Comparison of ENCODE assay signal across 26 mouse cellular contexts in genomic region chr5:36809123-36809522, GRCm38 (mm10). TPM values are rescaled to one million over a fixed set of nuclear protein-coding genes. Genes with fewer than 3 reads are reported as not detected.
DNase-seq lines count a peak whose midpoint lies in the region; ATAC-seq and TF ChIP-seq lines count a peak whose summit lies in the region.
"Had no signal": no experiment of that assay in that cellular context is flagged by ENCODE, and none has a peak within 500 bp of the region (broad histone marks: within the 10 kb centered on the region; RNA-seq: fewer than 3 reads in every experiment).

No protein-coding gene starts in this region.

- no peaks in the 10 kb centered on the region for H3K79me2 ChIP-seq in heart, adult 2 months (replicated peaks; ENCODE audit: control insufficient read depth, insufficient read depth, low read length)

- H3K27me3 ChIP-seq in heart, adult 2 months (ENCODE audit: control insufficient read depth, insufficient read depth, low read length) = no peaks in the 10 kb centered on the region
- no peaks in the 10 kb centered on the region for H3K27me3 ChIP-seq in heart, embryonic 12.5 days (replicated peaks)
- H3K27me3 ChIP-seq in stomach, postnatal 0 days (ENCODE audit: control insufficient read depth, insufficient read depth, low read length) = no peaks in the 10 kb centered on the region
- H3K27me3 ChIP-seq in liver, embryonic 11.5 days (replicated peaks; ENCODE audit: control insufficient read depth, insufficient read depth, low read length) = no peaks in the 10 kb centered on the region
- H3K27me3 ChIP-seq: embryonic facial prominence, embryonic 15.5 days; heart, embryonic 13.5 days; hindbrain, embryonic 13.5 days had no signal

- no peak overlapping the region for H3K4me2 ChIP-seq in heart, embryonic 12.5 days
- H3K4me2 ChIP-seq in stomach, postnatal 0 days (replicated peaks; ENCODE audit: low read depth) = no peak overlapping the region
- H3K4me2 ChIP-seq in liver, embryonic 11.5 days = no peak overlapping the region
- H3K4me2 ChIP-seq: embryonic facial prominence, embryonic 15.5 days; heart, embryonic 13.5 days; hindbrain, embryonic 13.5 days had no signal

- H3K4me3 ChIP-seq in heart, adult 2 months = no peak overlapping the region
- H3K4me3 ChIP-seq in heart, embryonic 12.5 days = no peak overlapping the region
- no peak overlapping the region for H3K4me3 ChIP-seq in stomach, postnatal 0 days (ENCODE audit: low read depth, low read length)
- H3K4me3 ChIP-seq in liver, embryonic 11.5 days (ENCODE audit: low read depth, low read length) = no peak overlapping the region
- H3K4me3 ChIP-seq: embryonic facial prominence, embryonic 15.5 days; erythroblast, embryonic 14.5 days; forebrain, embryonic 10.5 days; heart, embryonic 13.5 days; hindbrain, embryonic 13.5 days had no signal

- intact Hi-C loops in heart, adult 2 months (cut with DNase I) = no loop called here
- intact Hi-C loops in heart, postnatal 10 days (cut with DNase I) = no loop called here

- H3K9me3 ChIP-seq in heart, embryonic 12.5 days (replicated peaks) = no peaks in the 10 kb centered on the region
- no peaks in the 10 kb centered on the region for H3K9me3 ChIP-seq in stomach, postnatal 0 days (ENCODE audit: control insufficient read depth, low read length)
- no peaks in the 10 kb centered on the region for H3K9me3 ChIP-seq in liver, embryonic 11.5 days (ENCODE audit: control insufficient read depth, low read length)
- H3K9me3 ChIP-seq: embryonic facial prominence, embryonic 15.5 days; forebrain, embryonic 10.5 days; G1E; heart, embryonic 13.5 days; hindbrain, embryonic 13.5 days had no signal

- WGBS in heart, adult 2 months = 61% methylated on average over 7 of the region's 7 CpGs
- WGBS in heart, embryonic 12.5 days = 82% methylated on average over 7 of the region's 7 CpGs
- WGBS in stomach, postnatal 0 days = 81% methylated on average over 7 of the region's 7 CpGs
- WGBS in liver, embryonic 11.5 days = 87% methylated on average over 7 of the region's 7 CpGs

- no peak overlapping the region for H3K27ac ChIP-seq in heart, adult 2 months
- H3K27ac ChIP-seq in heart, embryonic 12.5 days (ENCODE audit: poor library complexity, severe bottlenecking) = no peak overlapping the region
- no peak overlapping the region for H3K27ac ChIP-seq in stomach, postnatal 0 days (replicated peaks)
- H3K27ac ChIP-seq in liver, embryonic 11.5 days (ENCODE audit: low read depth, low read length) = no peak overlapping the region
- H3K27ac ChIP-seq: embryonic facial prominence, embryonic 15.5 days; forebrain, embryonic 10.5 days; heart, embryonic 13.5 days; hindbrain, embryonic 13.5 days; hindbrain, postnatal 0 days had no signal

- TF ChIP-seq POLR2A in heart, adult 2 months (IDR thresholded peaks at IDR 0.05; ENCODE audit: insufficient read depth, low read depth, low read length) = no peak

- H3K4me1 ChIP-seq in heart, adult 2 months (ENCODE audit: control insufficient read depth, insufficient read depth, low read length) = no peaks in the 10 kb centered on the region
- peaks cover 6% of the 10 kb centered on the region for H3K4me1 ChIP-seq in heart, embryonic 12.5 days (replicated peaks)
- H3K4me1 ChIP-seq in stomach, postnatal 0 days (replicated peaks; ENCODE audit: control insufficient read depth, insufficient read depth) = no peaks in the 10 kb centered on the region
- no peaks in the 10 kb centered on the region for H3K4me1 ChIP-seq in liver, embryonic 11.5 days (replicated peaks; ENCODE audit: control insufficient read depth, insufficient read depth, low read length)
- H3K4me1 ChIP-seq: embryonic facial prominence, embryonic 15.5 days; forebrain, embryonic 10.5 days had no signal

- 0 out of 2 replicates have a peak, but pooled peaks have one; percentile 39 for TF ChIP-seq EP300 in heart, adult 2 months (IDR thresholded peaks at IDR 0.05; ENCODE audit: insufficient read depth, low read depth, low read length)
- TF ChIP-seq EP300 in stomach, postnatal 0 days (optimal IDR thresholded peaks at IDR 0.05) = no peak

- no peak for ATAC-seq in heart, embryonic 12.5 days (ENCODE audit: insufficient number of reproducible peaks, low FRiP score)
- ATAC-seq in stomach, postnatal 0 days (ENCODE audit: low FRiP score, low TSS enrichment) = 0 out of 2 replicates have a peak, but pooled peaks have one; percentile 18
- no peak for ATAC-seq in liver, embryonic 11.5 days (replicated peaks; ENCODE audit: low FRiP score)
- ATAC-seq: CD4-positive, CD25-positive, alpha-beta regulatory T cell, adult 4 months; forebrain, embryonic 14.5 days; hindbrain, postnatal 0 days had no signal

- peak in 1 of 2 experiments; percentile 57 for DNase-seq in heart, adult 2 months
- DNase-seq in MN1 (ENCODE audit: low spot score) = peak; percentile 34
- peak; percentile 57 to 69 for DNase-seq in heart, postnatal 10 days
- DNase-seq in stomach, postnatal 0 days (ENCODE audit: low spot score) = no peak
- no peak for DNase-seq in frontal cortex, postnatal 14 days (ENCODE audit: low spot score in 2 of 2)
- no peak for DNase-seq in liver, embryonic 11.5 days (ENCODE audit: low spot score)
- DNase-seq: adrenal gland, postnatal 14 days; B cell, adult 2 months; cerebellum, adult 18-20 months; cerebellum, adult 9-11 months; embryo, embryonic 11 days; gastrocnemius, postnatal 10 days; kidney, adult 18-20 months had no signal

- no peaks in the 10 kb centered on the region for H3K36me3 ChIP-seq in heart, adult 2 months (ENCODE audit: control insufficient read depth, insufficient read depth, low read length)
- peaks cover 11% of the 10 kb centered on the region; the same call in 1 of the 2 replicates for H3K36me3 ChIP-seq in heart, embryonic 12.5 days
- no peaks in the 10 kb centered on the region for H3K36me3 ChIP-seq in stomach, postnatal 0 days (ENCODE audit: control insufficient read depth, insufficient read depth, low read length)
- H3K36me3 ChIP-seq in liver, embryonic 11.5 days (ENCODE audit: control insufficient read depth, insufficient read depth, low read length) = peaks cover 3% of the 10 kb centered on the region; the same call in 1 of the 2 replicates
- H3K36me3 ChIP-seq: embryonic facial prominence, embryonic 15.5 days; forebrain, embryonic 10.5 days had no signal

- no peak for TF ChIP-seq CTCF in heart, adult 2 months (IDR thresholded peaks at IDR 0.05)
- no peak for TF ChIP-seq CTCF in stomach, postnatal 0 days (IDR thresholded peaks at IDR 0.05; ENCODE audit: low read depth)

- H3K9ac ChIP-seq in heart, adult 2 months (ENCODE audit: low read depth, low read length) = no peak overlapping the region
- no peak overlapping the region for H3K9ac ChIP-seq in heart, embryonic 12.5 days
- H3K9ac ChIP-seq in stomach, postnatal 0 days (ENCODE audit: low read length) = no peak overlapping the region
- no peak overlapping the region for H3K9ac ChIP-seq in liver, embryonic 11.5 days (ENCODE audit: low read depth, low read length)
- H3K9ac ChIP-seq: embryonic facial prominence, embryonic 15.5 days; heart, embryonic 13.5 days; hindbrain, embryonic 13.5 days had no signal

RNA-seq across cellular contexts. Expression of gene Mrfap1, which starts 12.6 kb away (rescaled TPM):
- 100 to 1,000 TPM; 267 to 273 TPM for total RNA-seq in heart, adult 2 months (2021)
- polyA plus RNA-seq in heart, adult 2 months (2012; rRNA removed) = 89.1 and 135 TPM in 2 replicates
- polyA plus RNA-seq in heart, embryonic 12.5 days (2016; fragmentation: Nextera tagmentation; extraction: Ambion mirVana) = 426 and 435 TPM in 2 replicates
- 100 to 1,000 TPM; 300 to 317 TPM for total RNA-seq in heart, postnatal 10 days (2021)
- polyA plus RNA-seq in stomach, postnatal 0 days (2015; fragmentation: Nextera tagmentation; extraction: Ambion mirVana) = 310 and 322 TPM in 2 replicates
- polyA plus RNA-seq in liver, embryonic 11.5 days (2014; fragmentation: Nextera tagmentation; extraction: Ambion mirVana) = 366 and 368 TPM in 2 replicates

RNA-seq across cellular contexts. Expression of gene Man2b2, which starts 21.3 kb away (rescaled TPM):
- 10 to 100 TPM; 20.3 to 20.6 TPM for total RNA-seq in heart, adult 2 months (2021)
- 24.1 and 32.1 TPM in 2 replicates for polyA plus RNA-seq in heart, adult 2 months (2012; rRNA removed)
- 18.4 and 19.7 TPM in 2 replicates for polyA plus RNA-seq in heart, embryonic 12.5 days (2016; fragmentation: Nextera tagmentation; extraction: Ambion mirVana)
- total RNA-seq in heart, postnatal 10 days (2021) = 10 to 100 TPM; 18.1 to 21.2 TPM
- polyA plus RNA-seq in stomach, postnatal 0 days (2015; fragmentation: Nextera tagmentation; extraction: Ambion mirVana) = 16.3 and 18.0 TPM in 2 replicates
- polyA plus RNA-seq in liver, embryonic 11.5 days (2014; fragmentation: Nextera tagmentation; extraction: Ambion mirVana) = 17.4 and 20.2 TPM in 2 replicates

RNA-seq across cellular contexts. Expression of gene Ppp2r2c, which starts 59.2 kb away (rescaled TPM):
- under 1 TPM; 0.78 to 0.96 TPM for total RNA-seq in heart, adult 2 months (2021)
- 0.06 and 0.12 TPM in 2 replicates for polyA plus RNA-seq in heart, adult 2 months (2012; rRNA removed)
- polyA plus RNA-seq in heart, embryonic 12.5 days (2016; fragmentation: Nextera tagmentation; extraction: Ambion mirVana) = 0.04 and 0.14 TPM in 2 replicates
- total RNA-seq in heart, postnatal 10 days (2021) = under 1 TPM; 0.19 to 0.25 TPM
- polyA plus RNA-seq in stomach, postnatal 0 days (2015; fragmentation: Nextera tagmentation; extraction: Ambion mirVana) = 0.77 and 0.93 TPM in 2 replicates
- polyA plus RNA-seq in liver, embryonic 11.5 days (2014; fragmentation: Nextera tagmentation; extraction: Ambion mirVana) = 0.30 and 0.33 TPM in 2 replicates
- total RNA-seq: common myeloid progenitor, adult 5-6 weeks; hematopoietic stem cell, adult 5-6 weeks had no signal
- polyA plus RNA-seq: CD4-positive, CD25-positive, alpha-beta regulatory T cell, adult 4 months; erythroblast, embryonic 14.5 days; G1E; kidney, embryonic 14.5 days had no signal

Comparison
In these comparisons a context has a peak if more than half of its experiments do, and no peak if none do; other contexts are left out.
1. DNase-seq: peak in MN1 (single experiment) and heart, postnatal 10 days (2 of 2); none in stomach, postnatal 0 days (single experiment), frontal cortex, postnatal 14 days (0 of 2) and liver, embryonic 11.5 days (single experiment).